Mouse (Mus musculus) embryo, embryonic 9.5 days (tissue): Measurements from ENCODE around the gene Zkscan16.
A peak's percentile ranks its signal among the peaks of the same experiment; 100 is the strongest.

Source experiments
- DNase-seq: peaks from one replicate; pipeline ENCODE4 v3.0.0-alpha.2; 2017; ENCODE audit errors: extremely low spot score

Gene Zkscan16

DNA sequence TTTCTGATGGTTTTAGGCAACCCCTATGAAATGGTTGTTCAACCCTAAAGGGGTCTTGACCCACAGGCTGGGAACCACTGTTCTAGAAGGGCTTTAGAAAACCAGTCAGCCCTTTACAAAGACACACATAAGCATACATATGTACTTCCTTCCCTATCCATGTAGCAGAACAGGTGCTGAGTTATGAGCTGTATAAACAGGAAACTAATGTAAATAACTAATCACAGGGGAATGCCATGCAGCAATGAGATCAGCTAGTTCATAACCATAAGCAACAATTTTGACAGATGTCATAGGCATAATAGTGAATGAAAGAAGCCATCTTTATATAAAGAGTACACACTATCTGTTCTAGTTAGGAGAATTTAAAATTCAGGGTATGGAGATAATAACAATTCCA is 1.8 kb upstream of the Zkscan16 start:
- DNase-seq, result no peak

GRCm38 (mm10) chr4:58942942-58943341 is 486 bp upstream of the Zkscan16 start:
- no peak for DNase-seq

- no peak for DNase-seq
These were observed 752 bp downstream of the Zkscan16 start for GRCm38 (mm10) chr4:58944206-58944553.

DNA sequence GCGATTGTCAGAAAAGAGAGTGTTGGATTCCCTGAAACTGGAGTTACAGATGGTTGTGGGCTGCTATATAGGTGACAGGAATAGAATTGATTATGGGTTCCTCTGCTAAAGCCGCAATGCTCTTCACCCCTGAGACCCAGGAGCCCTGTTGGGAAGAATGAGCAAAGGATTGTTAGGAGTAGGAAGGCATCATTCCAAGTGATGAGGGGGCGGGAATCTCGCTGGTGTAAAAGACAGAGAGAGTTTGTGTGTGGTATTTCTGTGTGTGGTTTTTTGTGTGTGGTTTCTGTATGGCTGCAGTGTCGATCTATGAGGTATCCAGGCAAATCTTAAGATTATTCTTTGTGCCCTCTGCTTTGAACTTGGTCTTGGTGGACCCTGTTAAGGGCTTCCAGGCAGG is 1.3 kb downstream of the Zkscan16 start:
- DNase-seq, result no peak

DNA sequence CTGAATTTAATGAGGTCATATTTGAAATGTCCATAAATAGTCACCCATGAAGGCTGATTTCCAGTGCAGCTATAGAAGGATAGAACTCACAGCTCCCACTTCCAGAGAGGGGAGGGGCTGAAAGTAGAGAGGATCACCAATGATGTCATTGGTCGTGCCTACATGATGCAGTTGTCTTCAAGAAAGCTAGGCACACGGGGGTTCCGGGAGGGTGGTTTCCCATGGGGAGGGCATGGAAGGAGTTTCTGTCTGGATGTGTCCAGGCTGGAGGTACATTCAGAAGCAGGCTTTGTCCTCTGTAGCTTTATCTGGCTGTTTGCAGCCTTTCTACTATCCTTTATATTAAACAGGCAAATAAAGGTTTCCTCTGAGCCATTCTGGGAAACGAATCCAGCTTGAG is 5.0 kb downstream of the Zkscan16 start:
- DNase-seq, result no peak

DNA sequence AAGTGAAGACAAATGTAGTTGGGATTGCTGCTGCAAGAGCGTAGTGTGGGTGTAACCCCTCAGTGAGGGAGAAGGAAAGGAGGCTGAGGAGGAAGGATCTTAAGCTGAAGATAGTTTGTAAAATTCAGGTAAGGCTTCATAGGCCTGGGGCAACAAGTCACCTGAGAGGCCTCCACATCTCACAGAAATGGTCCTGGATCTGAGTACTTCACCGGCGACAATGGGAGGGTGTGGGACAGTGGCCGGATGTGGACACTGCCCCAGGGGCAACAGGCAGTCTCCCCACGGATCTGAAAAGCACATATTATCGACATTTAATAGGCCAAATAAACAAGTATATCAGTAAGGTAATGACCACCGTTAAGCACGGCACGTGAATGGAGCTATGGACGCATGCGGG is 9.2 kb downstream of the Zkscan16 start:
- DNase-seq, result no peak

GRCm38 (mm10) chr4:58961719-58962118 is 18.3 kb downstream of the Zkscan16 start:
- DNase-seq, result no peak

DNA sequence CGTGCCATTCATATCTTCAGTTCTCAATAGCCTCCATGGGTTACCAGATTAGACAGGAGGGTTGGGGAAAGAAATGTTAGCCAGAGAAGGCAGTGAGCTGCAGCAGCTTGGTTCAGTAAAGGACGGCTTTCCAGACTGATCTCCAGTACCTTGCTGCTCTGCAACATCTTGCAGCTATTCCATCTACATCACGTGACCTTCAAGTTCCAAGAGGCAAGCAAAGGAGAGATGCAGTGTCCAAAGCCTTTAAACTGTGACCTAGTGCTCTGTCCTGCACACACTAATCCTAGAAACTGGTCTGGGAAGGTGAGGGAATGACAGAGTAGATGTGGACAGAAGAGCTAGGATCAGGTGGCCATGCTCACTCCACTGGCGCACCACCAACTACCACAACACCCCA is 19.8 kb downstream of the Zkscan16 start:
- DNase-seq, result no peak

GRCm38 (mm10) chr4:58965136-58965535 is 21.7 kb downstream of the Zkscan16 start:
- no peak for DNase-seq

DNA sequence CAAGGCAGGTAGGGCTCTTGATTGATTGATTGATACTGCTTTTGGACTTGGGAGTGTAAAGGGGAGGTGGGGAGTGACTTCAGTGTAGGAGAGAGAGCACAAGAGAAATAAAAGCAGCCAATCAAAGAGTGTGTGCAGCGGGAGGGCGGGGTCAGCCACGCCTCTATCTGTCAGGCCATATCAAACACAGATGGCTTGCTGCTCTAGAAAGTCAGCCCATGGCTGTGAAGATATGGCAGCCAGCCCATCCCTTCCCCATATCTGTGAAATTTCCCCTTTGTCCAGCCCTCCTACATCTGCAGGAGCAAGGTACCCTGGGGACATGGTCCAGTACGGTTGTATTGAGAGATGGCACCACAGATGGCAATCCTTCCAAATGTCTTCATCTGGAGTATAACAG is 27.2 kb downstream of the Zkscan16 start:
- no peak for DNase-seq

GRCm38 (mm10) chr4:58975711-58976110 is 32.3 kb downstream of the Zkscan16 start:
- DNase-seq, result no peak

DNA sequence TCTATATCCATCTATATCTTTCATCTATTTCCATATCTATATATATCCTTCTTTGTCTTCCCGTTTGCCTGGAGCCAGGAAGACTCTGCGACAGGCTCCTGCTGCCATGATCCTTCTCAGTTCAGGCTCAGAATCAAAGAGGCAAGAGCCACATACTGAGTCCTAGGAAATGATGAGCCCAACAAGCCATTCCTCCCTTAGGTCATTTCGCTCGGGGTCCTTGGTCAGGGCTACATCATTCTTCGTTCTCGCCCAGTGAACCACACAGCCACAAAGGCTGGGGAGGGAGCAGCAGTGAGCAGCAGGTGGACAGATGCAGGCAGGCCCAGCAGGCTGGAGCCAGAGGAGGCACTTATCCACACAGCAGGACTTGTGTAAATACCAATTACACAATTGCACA is 38.0 kb downstream of the Zkscan16 start:
- no peak for DNase-seq

GRCm38 (mm10) chr4:58982806-58983205 is 39.4 kb downstream of the Zkscan16 start:
- no peak for DNase-seq

GRCm38 (mm10) chr4:58985157-58985648 is 41.8 kb downstream of the Zkscan16 start:
- DNase-seq, result peak; percentile 76

DNA sequence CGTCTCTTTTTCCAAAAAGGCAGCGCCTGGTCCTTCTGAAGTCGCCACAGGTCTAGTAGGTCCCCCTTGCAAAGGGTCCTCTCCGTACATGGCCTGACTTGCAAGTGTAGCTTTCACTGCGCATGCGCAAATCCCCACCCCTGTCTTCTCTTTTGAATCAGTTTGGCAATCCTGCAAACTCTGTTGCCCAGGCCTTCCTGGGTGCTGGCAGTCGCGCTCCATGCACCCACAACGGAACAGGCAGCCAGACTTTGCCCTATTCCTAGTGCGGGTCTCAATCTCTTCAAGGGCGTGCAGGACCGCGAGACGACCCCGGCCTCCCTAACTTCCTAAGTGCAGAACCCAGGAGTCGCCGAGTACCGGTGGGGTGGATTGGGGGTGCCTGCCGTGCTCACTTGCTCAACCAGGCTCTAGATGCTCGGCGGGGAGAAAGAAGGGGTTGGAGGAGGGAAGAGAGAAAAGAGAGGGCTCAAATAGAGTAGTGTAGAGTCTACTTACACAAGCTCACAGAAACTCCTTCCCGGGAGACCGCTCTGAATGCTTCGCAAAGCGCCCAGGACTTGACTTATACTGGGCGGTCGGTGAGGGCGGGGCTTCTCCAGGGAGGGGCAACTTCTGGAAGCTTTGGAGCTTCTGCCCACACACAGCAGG is 43.2 kb downstream of the Zkscan16 start, which contains the start of gene Ptgr1:
TSS of gene Ptgr1 (minus strand) at position 580 of the 651 bp plus-strand sequence.
- DNase-seq, result peak; percentile 86

GRCm38 (mm10) chr4:58989303-58989898 is 46.0 kb downstream of the Zkscan16 start:
- no peak for DNase-seq

DNA sequence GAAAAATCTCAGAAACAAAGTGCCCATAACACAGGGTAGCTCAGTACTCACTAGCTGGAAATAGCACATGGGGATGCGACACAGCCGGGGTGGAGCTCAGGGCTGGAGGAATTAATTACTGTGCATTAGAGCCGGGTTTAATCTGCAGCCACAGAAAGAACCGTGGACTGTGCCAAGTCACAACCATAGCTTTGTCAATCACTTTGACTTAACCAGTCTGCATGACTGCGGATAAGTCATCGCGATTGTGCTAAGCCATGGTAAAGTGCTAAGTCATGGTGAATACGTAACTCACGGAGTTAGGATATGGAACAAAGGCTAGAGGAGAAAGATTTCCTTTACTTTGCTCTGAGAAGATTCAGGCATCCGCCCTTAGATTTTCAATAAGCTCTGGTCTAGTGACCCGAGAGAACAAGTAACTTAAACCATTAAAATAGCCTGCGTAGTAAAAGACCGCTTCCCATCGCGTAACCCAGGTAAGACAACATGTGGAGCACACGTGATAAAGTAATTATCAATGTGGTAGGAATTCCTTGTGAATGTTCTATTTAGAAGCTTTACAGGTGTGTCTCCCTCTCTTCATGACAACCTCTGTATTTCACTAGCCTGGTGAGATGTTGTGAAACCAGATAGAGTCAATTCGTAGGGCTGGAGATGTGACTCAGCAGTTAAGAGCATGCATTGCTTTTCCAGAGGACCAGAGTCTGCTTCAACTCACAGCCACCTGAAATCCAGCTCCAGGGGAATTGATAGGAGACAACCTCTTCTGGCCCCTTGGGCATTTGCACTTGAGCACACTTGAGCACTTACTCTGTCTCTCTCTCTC is 47.4 kb downstream of the Zkscan16 start:
- DNase-seq, result no peak

DNA sequence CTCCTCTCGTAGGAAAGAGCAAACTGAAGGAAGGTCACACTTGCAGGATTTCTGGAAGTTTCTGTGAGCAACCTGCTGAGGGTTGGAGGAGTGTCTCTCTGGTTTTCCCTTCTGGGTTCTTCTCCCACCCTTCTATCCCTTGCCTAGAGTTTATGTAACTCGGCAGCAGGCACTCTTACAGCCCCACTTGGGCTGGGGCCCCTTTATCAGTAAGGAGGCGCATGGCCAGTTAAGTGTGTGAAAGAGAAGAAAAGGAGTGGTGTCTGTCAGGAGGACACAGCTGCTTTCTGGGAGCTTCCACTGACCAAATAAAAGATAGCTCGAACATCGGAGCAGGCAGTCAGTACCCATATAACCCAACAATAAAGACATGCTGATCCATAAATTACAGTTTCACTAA is 48.8 kb downstream of the Zkscan16 start:
- no peak for DNase-seq

- no peak for DNase-seq
These were observed 51.3 kb downstream of the Zkscan16 start, which contains the start of gene Dnajc25 for GRCm38 (mm10) chr4:58994762-58995161. Gene Dnajc25 (plus strand): TSS chr4:58995062.

- DNase-seq, result no peak
These were observed 51.8 kb downstream of the Zkscan16 start for GRCm38 (mm10) chr4:58995251-58995693.

DNA sequence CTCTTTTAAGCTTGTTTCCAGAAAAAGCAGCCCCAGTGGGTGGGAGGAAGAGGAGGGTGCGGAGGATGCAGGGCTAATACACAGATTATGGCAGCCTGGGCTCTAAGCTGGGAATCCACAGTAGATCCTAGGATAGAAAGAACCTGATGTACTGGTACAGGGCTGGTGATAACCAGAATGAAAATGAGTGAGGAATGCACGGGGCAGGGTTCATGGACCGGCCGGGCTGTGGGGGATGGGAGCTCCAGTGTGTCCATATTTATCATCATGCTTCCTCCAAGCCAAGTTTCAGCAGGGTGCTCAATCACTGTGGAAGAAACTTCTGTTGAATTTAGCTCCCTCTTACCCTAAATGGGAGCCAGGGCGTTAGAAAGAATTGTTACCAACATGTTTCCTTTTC is 53.7 kb downstream of the Zkscan16 start:
- no peak for DNase-seq

DNA sequence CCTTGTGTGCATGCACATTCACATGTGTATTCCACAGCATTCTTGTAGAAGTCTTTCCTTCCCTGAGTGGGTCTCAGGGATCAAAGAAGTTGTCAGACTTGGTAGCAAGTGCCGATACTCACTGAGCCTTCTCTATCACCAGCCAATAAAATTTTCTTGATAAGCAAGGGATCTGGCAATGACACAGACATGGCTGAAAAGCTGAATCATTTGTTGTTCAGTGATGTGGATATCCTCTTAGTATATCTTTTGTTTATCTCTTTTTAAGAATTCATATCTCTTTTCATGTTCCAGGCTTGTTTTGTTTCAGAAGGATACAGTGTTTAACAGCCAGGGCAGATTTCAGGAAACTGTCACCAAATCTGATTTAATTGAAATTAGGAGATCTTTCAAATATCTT is 55.3 kb downstream of the Zkscan16 start:
- DNase-seq, result no peak

- DNase-seq, result peak; percentile 65
These were observed 56.3 kb downstream of the Zkscan16 start for GRCm38 (mm10) chr4:58999686-59000085.
